Mouse (Mus musculus) liver, embryonic 12.5 days (tissue): ENCODE results near the gene Gm45753. TPM values are rescaled to one million over a fixed set of nuclear protein-coding genes. Genes with fewer than 3 reads are reported as not detected.

Experiments
- ATAC-seq: fragments of 200-750 bp; cut with Nextera tagmentation; 2 replicates; pipeline ENCODE4 v1.8.0; 2017; ENCODE audit warnings: moderate number of reproducible peaks, mild to moderate bottlenecking, moderate library complexity
- H3K27ac ChIP-seq: fragments of 300-500 bp; sonication (generic); 2 replicates; pipeline ENCODE4 v1.5.1; 2016; ENCODE audit warnings: mild to moderate bottlenecking
- H3K27me3 ChIP-seq: fragments of 300-500 bp; sonication (generic); replicated peaks from 2 replicates; pipeline ENCODE4 v1.6.1; 2016; ENCODE audit warnings: mild to moderate bottlenecking, moderate library complexity
- H3K36me3 ChIP-seq: fragments of 300-500 bp; sonication (generic); 2 replicates; pipeline ENCODE4 v1.6.1; 2016; ENCODE audit warnings: mild to moderate bottlenecking, moderate library complexity
- H3K4me1 ChIP-seq: fragments of 300-500 bp; sonication (generic); 2 replicates; pipeline ENCODE4 v1.6.1; 2016
- H3K4me2 ChIP-seq: fragments of 300-500 bp; sonication (generic); 2 replicates; pipeline ENCODE4 v1.6.1; 2016; ENCODE audit warnings: mild to moderate bottlenecking, moderate library complexity
- H3K4me3 ChIP-seq: fragments of 300-500 bp; sonication (generic); 2 replicates; pipeline ENCODE4 v1.5.1; 2016; ENCODE audit warnings: mild to moderate bottlenecking, moderate library complexity
- H3K9ac ChIP-seq: fragments of 300-500 bp; sonication (generic); 2 replicates; pipeline ENCODE4 v1.6.1; 2016; ENCODE audit warnings: mild to moderate bottlenecking, moderate library complexity
- H3K9me3 ChIP-seq: fragments of 300-500 bp; sonication (generic); replicated peaks from 2 replicates; pipeline ENCODE4 v1.6.1; 2016; ENCODE audit warnings: mild to moderate bottlenecking, moderate library complexity
- WGBS: fragments of 180-500 bp; shearing (Covaris S2); methylation state at CpG from one replicate; pipeline ENCODE4 v1.1.7; 2016; ENCODE audit not compliant: insufficient replicate concordance; 5-methylcytosine and 5-hydroxymethylcytosine counted together
- polyA plus RNA-seq: library from polyadenylated mRNA; unstranded; fragments of >200 nt; fragmentation: Nextera tagmentation; extraction: Ambion mirVana; gene quantifications from 2 replicates; pipeline ENCODE4 v1.2.1, GENCODE M21; 2016

Gene Gm45753
- polyA plus RNA-seq, 1 experiment from 2014 or later, result 1.8 TPM

GRCm38 (mm10) chr8:45268485-45268884 lies 39.8 kb downstream of the Gm45753 start:
- no peaks in the 10 kb centered on the region for H3K9me3 ChIP-seq
- no peaks in the 10 kb centered on the region for H3K27me3 ChIP-seq
- no peak overlapping the region for H3K9ac ChIP-seq
- ATAC-seq, result no peak
- H3K4me3 ChIP-seq, result no peak overlapping the region
- H3K4me1 ChIP-seq, result no peaks in the 10 kb centered on the region
- no peak overlapping the region for H3K27ac ChIP-seq
- no peak overlapping the region for H3K4me2 ChIP-seq
- no peaks in the 10 kb centered on the region for H3K36me3 ChIP-seq

GRCm38 (mm10) chr8:45267611-45268391 lies 40.5 kb downstream of the Gm45753 start:
- Histone ChIP-seq H3K9me3 (no peaks in the 10 kb centered on the region), H3K9ac (no peak overlapping the region), H3K4me3 (no peak overlapping the region), H3K27me3 (no peaks in the 10 kb centered on the region), H3K27ac (no peak overlapping the region), H3K4me2 (no peak overlapping the region), H3K4me1 (no peaks in the 10 kb centered on the region), H3K36me3 (no peaks in the 10 kb centered on the region)
- ATAC-seq, result no peak
- 67% methylated on average over 4 of the region's 4 CpGs for WGBS

- no peaks in the 10 kb centered on the region for H3K36me3 ChIP-seq
- H3K9me3 ChIP-seq, result no peaks in the 10 kb centered on the region
- 63% methylated on average over 8 of the region's 8 CpGs for WGBS
- no peak for ATAC-seq
- no peak overlapping the region for H3K4me3 ChIP-seq
- H3K27me3 ChIP-seq, result no peaks in the 10 kb centered on the region
- H3K9ac ChIP-seq, result no peak overlapping the region
- no peaks in the 10 kb centered on the region for H3K4me1 ChIP-seq
- H3K4me2 ChIP-seq, result no peak overlapping the region
- no peak overlapping the region for H3K27ac ChIP-seq
Measured at GRCm38 (mm10) chr8:45266993-45267392, 41.3 kb downstream of the Gm45753 start.

DNA sequence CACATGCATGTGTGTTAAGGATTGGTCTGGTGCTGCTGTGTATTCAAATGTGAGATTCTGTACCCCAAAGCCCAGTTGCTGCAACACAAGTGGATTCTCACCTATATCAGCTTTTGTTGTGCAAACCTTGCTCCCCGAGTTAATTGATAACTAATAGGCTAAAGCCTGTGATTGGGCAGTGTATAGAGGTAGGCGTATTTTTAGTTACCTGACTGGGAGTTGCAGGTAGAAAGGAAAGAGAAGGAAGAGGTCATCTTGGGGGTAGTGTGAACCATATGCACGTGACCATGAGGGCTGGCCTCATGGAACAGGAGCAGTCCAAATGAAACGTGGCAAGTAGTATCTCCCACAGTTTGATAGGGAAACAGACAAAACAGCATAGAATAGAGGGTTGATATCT lies 43.3 kb downstream of the Gm45753 start:
- Histone ChIP-seq H3K4me2 (no peak overlapping the region), H3K9me3 (no peaks in the 10 kb centered on the region), H3K4me3 (no peak overlapping the region), H3K9ac (no peak overlapping the region), H3K4me1 (no peaks in the 10 kb centered on the region), H3K27ac (no peak overlapping the region), H3K36me3 (no peaks in the 10 kb centered on the region), H3K27me3 (no peaks in the 10 kb centered on the region)
- WGBS, result 57% methylated on average over 4 of the region's 4 CpGs
- peak; percentile 69 for ATAC-seq

DNA sequence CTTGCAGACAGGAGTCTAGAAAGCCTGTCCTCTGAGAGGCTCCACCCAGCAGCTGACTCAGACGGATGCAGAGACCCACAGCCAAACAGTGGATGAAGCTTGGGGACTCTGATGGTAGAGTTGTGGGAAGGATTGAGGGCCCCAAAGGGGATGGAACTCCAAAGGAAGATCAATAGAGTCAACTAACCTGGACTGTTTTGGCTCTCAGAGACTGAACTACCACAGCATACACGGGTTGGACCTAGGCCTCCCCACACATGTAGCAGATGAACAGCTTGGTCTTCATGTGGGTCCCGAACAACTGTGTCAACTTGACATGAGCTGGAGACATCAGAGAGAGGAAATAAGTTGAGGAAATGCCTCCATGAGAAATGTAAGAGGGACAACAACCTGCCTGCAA lies 45.4 kb downstream of the Gm45753 start:
- no peaks in the 10 kb centered on the region for H3K4me1 ChIP-seq
- ATAC-seq, result no peak
- H3K4me3 ChIP-seq, result no peak overlapping the region
- H3K27me3 ChIP-seq, result no peaks in the 10 kb centered on the region
- H3K9me3 ChIP-seq, result no peaks in the 10 kb centered on the region
- H3K27ac ChIP-seq, result no peak overlapping the region
- H3K4me2 ChIP-seq, result no peak overlapping the region
- 55% methylated on average over 3 of the region's 3 CpGs for WGBS
- no peak overlapping the region for H3K9ac ChIP-seq
- no peaks in the 10 kb centered on the region for H3K36me3 ChIP-seq

DNA sequence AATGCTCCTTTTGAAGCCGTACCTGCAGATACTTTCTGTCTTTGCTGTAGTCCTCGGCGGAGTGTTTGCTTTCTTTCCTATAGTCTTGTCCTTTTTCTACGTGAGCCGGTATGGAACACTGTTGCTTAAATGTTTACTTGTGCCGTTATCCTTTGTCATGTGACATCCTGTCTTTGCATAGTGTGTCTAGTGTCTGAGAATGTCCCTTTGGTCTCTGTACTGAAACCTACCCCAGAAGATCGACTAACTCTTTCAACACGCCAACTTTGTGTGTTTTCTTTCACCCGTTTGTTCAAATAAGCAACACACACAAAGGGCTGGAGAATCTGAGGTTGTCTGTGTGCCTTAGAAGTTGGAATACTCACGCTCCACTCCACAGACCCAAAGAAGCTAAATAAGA lies 46.3 kb downstream of the Gm45753 start, which contains the start of gene F11:
Gene F11, minus strand, starts transcription at position 112 of the 400 bp plus-strand sequence.
- WGBS, result 68% methylated on average over 10 of the region's 10 CpGs
- H3K4me1 ChIP-seq, result no peaks in the 10 kb centered on the region
- H3K27me3 ChIP-seq, result no peaks in the 10 kb centered on the region
- no peaks in the 10 kb centered on the region for H3K9me3 ChIP-seq
- H3K27ac ChIP-seq, result peak within 1 kb of the TSS; percentile 20; the same call in 1 of the 2 replicates
- no peaks in the 10 kb centered on the region for H3K36me3 ChIP-seq
- no peak within 1 kb of the TSS for H3K4me3 ChIP-seq
- H3K9ac ChIP-seq, result no peak within 1 kb of the TSS
- ATAC-seq, result 0 out of 2 replicates have a peak, but pooled peaks have one; percentile 40
- no peak within 1 kb of the TSS for H3K4me2 ChIP-seq

DNA sequence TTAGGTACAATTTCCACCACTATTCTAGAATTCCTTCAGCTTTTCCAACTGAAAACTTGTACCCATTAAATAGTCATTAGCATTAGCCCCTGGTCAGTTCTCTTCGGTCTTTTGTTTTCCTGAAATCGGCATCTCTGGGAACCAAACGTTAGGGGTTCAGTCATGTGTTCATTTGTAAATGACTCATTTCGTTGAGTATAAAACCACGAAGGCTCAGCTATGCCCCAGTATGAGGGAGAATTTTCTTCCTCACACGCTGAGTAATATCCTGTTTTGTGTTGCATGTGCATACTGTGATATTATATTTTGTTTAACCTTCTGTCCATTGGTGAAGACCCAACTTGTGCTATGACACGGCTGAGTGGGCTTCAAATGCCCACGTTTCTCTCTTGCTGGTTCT lies 49.8 kb downstream of the Gm45753 start:
- no peak for ATAC-seq
- no peaks in the 10 kb centered on the region for H3K4me1 ChIP-seq
- WGBS, result 66% methylated on average over 8 of the region's 8 CpGs

DNA sequence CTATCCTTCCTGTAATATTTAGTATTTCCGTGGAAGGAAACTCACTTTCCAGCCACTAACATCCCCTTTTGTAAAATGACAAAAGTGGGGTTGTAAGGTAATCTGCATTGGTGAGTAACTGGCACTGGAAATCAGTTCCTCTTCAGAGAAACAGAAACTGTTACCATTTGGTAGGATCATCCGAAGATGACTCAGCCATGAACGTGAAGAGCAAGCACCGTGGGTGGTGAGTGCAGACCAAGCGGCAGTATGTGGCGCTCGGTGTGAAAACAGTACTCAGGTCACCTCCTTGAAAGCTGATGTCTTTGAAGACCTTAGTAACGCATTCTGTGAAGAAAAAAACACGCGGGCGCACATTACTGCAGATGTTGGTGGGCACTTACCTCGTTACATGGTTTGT lies 53.2 kb downstream of the Gm45753 start:
- Histone ChIP-seq H3K4me3 (no peak overlapping the region), H3K4me1 (no peaks in the 10 kb centered on the region), H3K27me3 (no peaks in the 10 kb centered on the region), H3K9ac (no peak overlapping the region), H3K27ac (no peak overlapping the region), H3K9me3 (no peaks in the 10 kb centered on the region), H3K4me2 (no peak overlapping the region), H3K36me3 (no peaks in the 10 kb centered on the region)
- no peak for ATAC-seq
- WGBS, result 75% methylated on average over 12 of the region's 12 CpGs

More for the DNA sequence above, 49.8 kb downstream of the Gm45753 start:
- no peaks in the 10 kb centered on the region for H3K36me3 ChIP-seq
- H3K4me2 ChIP-seq, result no peak overlapping the region
- no peaks in the 10 kb centered on the region for H3K27me3 ChIP-seq
- H3K4me3 ChIP-seq, result no peak overlapping the region
- no peak overlapping the region for H3K27ac ChIP-seq
- H3K9ac ChIP-seq, result no peak overlapping the region
- H3K9me3 ChIP-seq, result no peaks in the 10 kb centered on the region

DNA sequence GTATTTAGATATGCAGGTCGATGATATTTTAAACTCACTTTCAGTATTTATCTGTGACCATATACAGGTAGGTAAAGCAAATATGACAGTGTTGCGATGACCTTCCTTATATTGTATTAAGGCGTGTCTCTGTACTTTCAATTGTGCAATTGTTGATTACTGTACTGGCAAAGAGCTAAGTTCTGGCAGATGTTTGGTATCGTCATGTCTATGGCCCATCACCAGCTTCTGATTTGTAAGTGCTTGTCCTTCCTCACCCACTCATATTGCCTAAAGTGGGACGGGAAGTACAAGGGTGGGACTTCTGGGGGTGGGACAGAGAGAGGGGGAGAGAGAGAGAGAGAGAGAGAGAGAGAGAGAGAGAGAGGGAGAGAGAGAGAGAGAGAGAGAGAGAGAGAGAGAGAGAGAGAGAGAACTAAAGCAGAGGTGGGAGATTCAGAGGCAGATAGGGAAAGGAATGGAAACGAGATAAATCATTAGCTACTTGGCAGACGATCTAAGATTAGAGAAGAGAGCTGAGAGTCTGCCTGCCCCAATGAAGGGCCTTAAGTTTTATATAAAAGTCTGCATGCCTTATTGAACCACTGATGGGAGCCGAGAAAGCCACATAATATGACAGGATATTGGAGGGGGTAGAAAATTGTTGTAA lies 53.9 kb downstream of the Gm45753 start:
- H3K9ac ChIP-seq, result no peak overlapping the region
- H3K27me3 ChIP-seq, result no peaks in the 10 kb centered on the region
- no peaks in the 10 kb centered on the region for H3K9me3 ChIP-seq
- H3K4me3 ChIP-seq, result no peak overlapping the region
- no peak overlapping the region for H3K4me2 ChIP-seq
- H3K4me1 ChIP-seq, result no peaks in the 10 kb centered on the region
- 58% methylated on average over 8 of the region's 8 CpGs for WGBS
- ATAC-seq, result no peak
- no peaks in the 10 kb centered on the region for H3K36me3 ChIP-seq
- H3K27ac ChIP-seq, result no peak overlapping the region

- H3K36me3 ChIP-seq, result no peaks in the 10 kb centered on the region
- no peak overlapping the region for H3K4me2 ChIP-seq
- ATAC-seq, result no peak
- H3K9me3 ChIP-seq, result no peaks in the 10 kb centered on the region
- 81% methylated on average over 1 of the region's 1 CpGs for WGBS
- H3K4me1 ChIP-seq, result no peaks in the 10 kb centered on the region
- H3K4me3 ChIP-seq, result no peak overlapping the region
- no peak overlapping the region for H3K9ac ChIP-seq
- no peaks in the 10 kb centered on the region for H3K27me3 ChIP-seq
- no peak overlapping the region for H3K27ac ChIP-seq
Measured at GRCm38 (mm10) chr8:45253586-45253985, 54.7 kb downstream of the Gm45753 start.

- no peaks in the 10 kb centered on the region for H3K36me3 ChIP-seq
- no peak for ATAC-seq
- no peak overlapping the region for H3K9ac ChIP-seq
- 38% methylated on average over 2 of the region's 2 CpGs for WGBS
- no peaks in the 10 kb centered on the region for H3K4me1 ChIP-seq
- no peak overlapping the region for H3K4me3 ChIP-seq
- H3K27me3 ChIP-seq, result no peaks in the 10 kb centered on the region
- no peak overlapping the region for H3K4me2 ChIP-seq
- no peaks in the 10 kb centered on the region for H3K9me3 ChIP-seq
- no peak overlapping the region for H3K27ac ChIP-seq
Measured at GRCm38 (mm10) chr8:45253111-45253510, 55.2 kb downstream of the Gm45753 start.

DNA sequence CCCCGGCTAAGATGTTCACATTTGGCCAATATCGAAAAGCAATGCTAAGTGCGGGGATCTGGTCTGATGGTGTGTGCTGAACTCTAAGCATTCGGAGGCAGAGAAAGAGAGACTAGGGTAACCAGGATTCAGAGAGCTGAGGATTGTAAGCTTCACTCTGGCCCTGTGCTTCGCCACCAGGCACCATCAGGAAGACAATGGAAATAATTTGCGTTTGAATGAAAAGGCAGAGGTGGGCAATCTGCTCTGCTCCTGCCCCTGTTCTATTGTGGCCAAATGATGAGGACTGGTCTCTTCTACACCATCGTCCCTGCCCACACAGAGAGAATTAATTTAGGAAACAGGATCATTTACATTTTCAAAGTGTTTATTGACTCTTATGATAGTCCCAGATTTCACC lies 62.0 kb downstream of the Gm45753 start:
- WGBS, result 53% methylated on average over 7 of the region's 7 CpGs
- Histone ChIP-seq H3K4me1 (no peaks in the 10 kb centered on the region), H3K27ac (no peak overlapping the region), H3K27me3 (no peaks in the 10 kb centered on the region), H3K4me2 (no peak overlapping the region), H3K4me3 (no peak overlapping the region), H3K36me3 (no peaks in the 10 kb centered on the region), H3K9me3 (no peaks in the 10 kb centered on the region), H3K9ac (no peak overlapping the region)
- ATAC-seq, result no peak
